9 mouse cellular contexts compared by ENCODE assay signal in genomic region chr3:144367766-144368116, GRCm38 (mm10).
DNase-seq lines count a peak whose midpoint lies in the region; ATAC-seq and TF ChIP-seq lines count a peak whose summit lies in the region.
"Had no signal": no experiment of that assay in that cellular context is flagged by ENCODE, and none has a peak within 500 bp of the region (broad histone marks: within the 10 kb centered on the region; RNA-seq: fewer than 3 reads in every experiment).

No protein-coding gene starts in this region.

- TF ChIP-seq CTCF in forebrain, postnatal 0 days (IDR thresholded peaks at IDR 0.05; ENCODE audit: low read depth) = no peak

- no peaks in the 10 kb centered on the region for H3K27me3 ChIP-seq in heart, embryonic 11.5 days (ENCODE audit: control insufficient read depth, insufficient read depth, low read length)
- no peaks in the 10 kb centered on the region for H3K27me3 ChIP-seq in embryonic facial prominence, embryonic 10.5 days (replicated peaks; ENCODE audit: low read depth, poor library complexity, severe bottlenecking)
- no peaks in the 10 kb centered on the region for H3K27me3 ChIP-seq in forebrain, postnatal 0 days (ENCODE audit: insufficient read depth, low read length)

- no peak overlapping the region for H3K9ac ChIP-seq in heart, embryonic 11.5 days (ENCODE audit: low read depth, low read length)
- 0 out of 2 replicates have a peak overlapping the region, but pooled peaks have one; percentile 22 for H3K9ac ChIP-seq in forebrain, postnatal 0 days

- no peak for ATAC-seq in heart, embryonic 11.5 days (replicated peaks; ENCODE audit: insufficient number of reproducible peaks, low FRiP score, low TSS enrichment)
- ATAC-seq in forebrain, postnatal 0 days = no peak
- ATAC-seq in megakaryocyte-erythroid progenitor cell, adult 5-6 weeks (replicated peaks; ENCODE audit: low FRiP score, low TSS enrichment, poor library complexity, severe bottlenecking) = 0 out of 2 replicates have a peak, but pooled peaks have one; percentile 9
- ATAC-seq: activated CD4-positive, CD25-positive, alpha-beta regulatory T cell, adult 4 months had no signal

- H3K4me2 ChIP-seq in heart, embryonic 11.5 days = peak overlapping the region; percentile 60
- peak overlapping the region; percentile 53 for H3K4me2 ChIP-seq in forebrain, postnatal 0 days (ENCODE audit: low read depth)

- DNase-seq in heart, postnatal 4 days = no peak
- DNase-seq in embryonic facial prominence, embryonic 10.5 days (ENCODE audit: low spot score) = no peak
- DNase-seq in forebrain, postnatal 0 days = no peak
- no peak for DNase-seq in testis, postnatal 10 days (ENCODE audit: low spot score)
- no peak for DNase-seq in layer of hippocampus, postnatal 25 days (ENCODE audit: extremely low spot score in 1 of 2, low spot score in 1 of 2)
- no peak for DNase-seq in kidney, postnatal 10 days

- no peaks in the 10 kb centered on the region; the same call in 1 of the 2 replicates for H3K4me1 ChIP-seq in heart, embryonic 11.5 days (ENCODE audit: control insufficient read depth, insufficient read depth, low read length)
- H3K4me1 ChIP-seq in embryonic facial prominence, embryonic 10.5 days = peaks cover 35% of the 10 kb centered on the region
- no peaks in the 10 kb centered on the region for H3K4me1 ChIP-seq in forebrain, postnatal 0 days (ENCODE audit: insufficient read depth)

- 33% methylated on average over 7 of the region's 7 CpGs for WGBS in heart, embryonic 11.5 days (ENCODE audit: insufficient replicate concordance)
- 11% methylated on average over 7 of the region's 7 CpGs for WGBS in embryonic facial prominence, embryonic 10.5 days
- WGBS in forebrain, postnatal 0 days = 17% methylated on average over 7 of the region's 7 CpGs

- no peaks in the 10 kb centered on the region for H3K9me3 ChIP-seq in heart, embryonic 11.5 days (replicated peaks; ENCODE audit: control insufficient read depth, low read length)
- no peaks in the 10 kb centered on the region for H3K9me3 ChIP-seq in embryonic facial prominence, embryonic 10.5 days
- H3K9me3 ChIP-seq in forebrain, postnatal 0 days (ENCODE audit: low read length) = no peaks in the 10 kb centered on the region

- H3K27ac ChIP-seq in heart, embryonic 11.5 days (ENCODE audit: low read depth, low read length) = no peak overlapping the region
- peak overlapping the region; percentile 76 for H3K27ac ChIP-seq in embryonic facial prominence, embryonic 10.5 days (replicated peaks)
- H3K27ac ChIP-seq in forebrain, postnatal 0 days (ENCODE audit: low read depth, low read length) = no peak overlapping the region

- peak overlapping the region; percentile 20; the same call in 1 of the 2 replicates for H3K4me3 ChIP-seq in heart, embryonic 11.5 days (ENCODE audit: low read depth, low read length)
- H3K4me3 ChIP-seq in embryonic facial prominence, embryonic 10.5 days = peak overlapping the region; percentile 48
- H3K4me3 ChIP-seq in forebrain, postnatal 0 days (ENCODE audit: low read depth, low read length) = peak overlapping the region; percentile 35

- no peaks in the 10 kb centered on the region for H3K36me3 ChIP-seq in heart, embryonic 11.5 days (ENCODE audit: control insufficient read depth, insufficient read depth, low read length)
- H3K36me3 ChIP-seq in embryonic facial prominence, embryonic 10.5 days (replicated peaks) = no peaks in the 10 kb centered on the region
- no peaks in the 10 kb centered on the region for H3K36me3 ChIP-seq in forebrain, postnatal 0 days (ENCODE audit: insufficient read depth)
